Mouse (Mus musculus): ENCODE measurements around the gene Amotl1. TPM values are rescaled to one million over a fixed set of nuclear protein-coding genes. Genes with fewer than 3 reads are reported as not detected.

Gene Amotl1
- polyA plus RNA-seq, 1 experiment from 2014 or later, result 8.4 TPM

Other genes starting within 250 kb of the Amotl1 start
- 0.22 and 0.28 TPM in 2 replicates for gene Kdm4d, start 144.6 kb downstream of the Amotl1 start, polyA plus RNA-seq (2015; fragmentation: Nextera tagmentation; extraction: Ambion mirVana)
- gene Cwc15, start 144.4 kb downstream of the Amotl1 start, polyA plus RNA-seq (2015; fragmentation: Nextera tagmentation; extraction: Ambion mirVana), result 124 and 133 TPM in 2 replicates
- gene Piwil4, start 95.7 kb upstream of the Amotl1 start, polyA plus RNA-seq (2015; fragmentation: Nextera tagmentation; extraction: Ambion mirVana), result 0.21 TPM in 2 replicates
- 4.6 and 5.2 TPM in 2 replicates for gene Fut4, start 107.3 kb upstream of the Amotl1 start, polyA plus RNA-seq (2015; fragmentation: Nextera tagmentation; extraction: Ambion mirVana)
- not detected in 2 replicates for gene 1700012B09Rik, start 126.0 kb upstream of the Amotl1 start, polyA plus RNA-seq (2015; fragmentation: Nextera tagmentation; extraction: Ambion mirVana)
- gene Mre11a, start 139.6 kb upstream of the Amotl1 start, polyA plus RNA-seq (2015; fragmentation: Nextera tagmentation; extraction: Ambion mirVana), result 16.0 and 17.3 TPM in 2 replicates
- 38.2 and 43.4 TPM in 2 replicates for gene Ankrd49, start 139.8 kb upstream of the Amotl1 start, polyA plus RNA-seq (2015; fragmentation: Nextera tagmentation; extraction: Ambion mirVana)
- gene Gpr83, start 215.2 kb upstream of the Amotl1 start, polyA plus RNA-seq (2015; fragmentation: Nextera tagmentation; extraction: Ambion mirVana), result 0.32 TPM in 2 replicates